Mouse (Mus musculus) liver, embryonic 15.5 days (tissue): ENCODE data around the gene Upk1b. TPM values are rescaled to one million over a fixed set of nuclear protein-coding genes. Genes with fewer than 3 reads are reported as not detected.
A peak's percentile ranks its signal among the peaks of the same experiment; 100 is the strongest.

Experiments
- ATAC-seq: fragments of 200-750 bp; cut with Nextera tagmentation; 2 replicates; pipeline ENCODE4 v1.8.0; 2017; ENCODE audit warnings: moderate number of reproducible peaks, mild to moderate bottlenecking, moderate library complexity; ENCODE audit not compliant: insufficient read depth
- H3K27ac ChIP-seq: fragments of 300-500 bp; sonication (generic); replicated peaks from 2 replicates; pipeline ENCODE4 v1.5.1; 2015; ENCODE audit warnings: mild to moderate bottlenecking, inconsistent platforms
- H3K27me3 ChIP-seq: fragments of 300-500 bp; sonication (generic); 2 replicates; pipeline ENCODE4 v1.6.1; 2015; ENCODE audit warnings: mild to moderate bottlenecking, inconsistent platforms
- H3K36me3 ChIP-seq: fragments of 300-500 bp; sonication (generic); replicated peaks from 2 replicates; pipeline ENCODE4 v1.6.1; 2015; ENCODE audit warnings: moderate library complexity, mild to moderate bottlenecking, inconsistent platforms
- H3K4me1 ChIP-seq: fragments of 300-500 bp; sonication (generic); replicated peaks from 2 replicates; pipeline ENCODE4 v1.6.1; 2015; ENCODE audit warnings: inconsistent platforms
- H3K4me2 ChIP-seq: fragments of 300-500 bp; sonication (generic); 2 replicates; pipeline ENCODE4 v1.6.1; 2015; ENCODE audit warnings: moderate library complexity, mild to moderate bottlenecking, inconsistent platforms
- H3K4me3 ChIP-seq: fragments of 300-500 bp; sonication (generic); replicated peaks from 2 replicates; pipeline ENCODE4 v1.5.1; 2015; ENCODE audit warnings: mild to moderate bottlenecking, inconsistent platforms
- H3K9ac ChIP-seq: fragments of 300-500 bp; sonication (generic); 2 replicates; pipeline ENCODE4 v1.6.1; 2015; ENCODE audit warnings: moderate library complexity, mild to moderate bottlenecking, inconsistent platforms
- H3K9me3 ChIP-seq: fragments of 300-500 bp; sonication (generic); replicated peaks from 2 replicates; pipeline ENCODE4 v1.6.1; 2016; ENCODE audit warnings: inconsistent platforms
- WGBS: fragments of 180-500 bp; shearing (Covaris S2); methylation state at CpG from one replicate; pipeline ENCODE4 v1.1.7; 2015; ENCODE audit warnings: mixed read lengths; ENCODE audit not compliant: insufficient replicate concordance; 5-methylcytosine and 5-hydroxymethylcytosine counted together
- polyA plus RNA-seq: library from polyadenylated mRNA; unstranded; fragments of >200 nt; fragmentation: Nextera tagmentation; extraction: Ambion mirVana; gene quantifications from 2 replicates; pipeline ENCODE4 v1.2.1, GENCODE M21; 2015

Gene Upk1b
- polyA plus RNA-seq, 1 experiment from 2014 or later, result 1.8 TPM

GRCm38 (mm10) chr16:38761972-38762371 is 38.2 kb downstream of the Upk1b start:
- Histone ChIP-seq H3K27me3 (peaks cover 44% of the 10 kb centered on the region), H3K27ac (no peak overlapping the region), H3K4me1 (0 out of 2 replicates have a peak, but pooled peaks cover 2% of the 10 kb centered on the region), H3K4me2 (no peak overlapping the region), H3K4me3 (no peak overlapping the region), H3K9me3 (no peaks in the 10 kb centered on the region), H3K36me3 (no peaks in the 10 kb centered on the region), H3K9ac (no peak overlapping the region)
- no peak for ATAC-seq
- WGBS, result 66% methylated on average over 5 of the region's 5 CpGs

DNA sequence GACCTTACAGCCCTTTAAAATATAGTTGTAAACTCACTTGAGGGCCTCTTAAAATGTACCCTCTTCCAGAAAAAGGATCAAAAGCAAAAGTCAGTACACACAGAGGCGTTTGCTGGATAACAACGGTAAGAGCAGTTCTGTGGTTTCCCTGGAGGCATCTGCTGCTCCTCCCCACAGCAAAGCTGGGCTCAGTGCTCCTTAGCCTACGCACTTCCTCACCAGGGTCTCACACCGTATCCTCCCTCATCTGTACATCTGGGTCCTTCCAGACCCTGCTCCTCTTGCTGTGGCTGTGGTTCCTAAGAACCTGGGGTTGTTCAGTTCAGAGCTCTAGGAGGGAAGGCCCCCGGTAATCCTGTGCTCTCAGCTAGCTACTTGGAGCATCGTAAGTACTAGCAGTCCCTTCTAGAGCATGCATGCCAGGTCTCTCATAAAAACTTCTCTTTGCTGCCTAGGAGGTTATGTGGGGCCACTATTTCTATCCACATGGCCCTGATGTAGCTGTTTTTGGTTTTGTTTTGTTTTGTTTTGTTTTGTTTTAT is 39.2 kb downstream of the Upk1b start:
- ATAC-seq, result no peak
- peaks cover 2% of the 10 kb centered on the region; the same call in 1 of the 2 replicates for H3K4me1 ChIP-seq
- no peak overlapping the region for H3K9ac ChIP-seq
- H3K4me2 ChIP-seq, result no peak overlapping the region
- H3K4me3 ChIP-seq, result no peak overlapping the region
- no peaks in the 10 kb centered on the region for H3K9me3 ChIP-seq
- WGBS, result 35% methylated on average over 6 of the region's 6 CpGs
- no peaks in the 10 kb centered on the region for H3K36me3 ChIP-seq
- H3K27me3 ChIP-seq, result peaks cover 48% of the 10 kb centered on the region
- no peak overlapping the region for H3K27ac ChIP-seq

DNA sequence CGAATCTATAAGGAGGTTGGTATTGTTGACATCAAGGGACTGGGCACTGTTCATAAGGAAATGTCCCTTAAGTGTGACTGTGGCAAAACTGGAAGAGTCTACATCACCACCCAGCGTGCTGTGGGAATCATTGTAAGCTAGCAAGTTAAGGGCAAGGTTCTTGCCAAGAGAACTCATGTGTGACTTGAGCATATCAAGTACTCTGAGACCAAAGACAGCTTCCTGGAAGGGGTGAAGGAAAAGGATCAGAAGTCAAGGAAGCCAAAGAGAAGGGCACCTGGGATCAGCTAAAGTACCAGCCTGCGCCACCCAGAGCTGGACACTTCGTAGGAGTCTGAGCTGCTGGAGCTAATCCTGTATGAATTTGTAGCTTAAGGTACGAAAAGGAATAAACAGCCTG is 39.9 kb downstream of the Upk1b start:
- no peak overlapping the region for H3K27ac ChIP-seq

DNA sequence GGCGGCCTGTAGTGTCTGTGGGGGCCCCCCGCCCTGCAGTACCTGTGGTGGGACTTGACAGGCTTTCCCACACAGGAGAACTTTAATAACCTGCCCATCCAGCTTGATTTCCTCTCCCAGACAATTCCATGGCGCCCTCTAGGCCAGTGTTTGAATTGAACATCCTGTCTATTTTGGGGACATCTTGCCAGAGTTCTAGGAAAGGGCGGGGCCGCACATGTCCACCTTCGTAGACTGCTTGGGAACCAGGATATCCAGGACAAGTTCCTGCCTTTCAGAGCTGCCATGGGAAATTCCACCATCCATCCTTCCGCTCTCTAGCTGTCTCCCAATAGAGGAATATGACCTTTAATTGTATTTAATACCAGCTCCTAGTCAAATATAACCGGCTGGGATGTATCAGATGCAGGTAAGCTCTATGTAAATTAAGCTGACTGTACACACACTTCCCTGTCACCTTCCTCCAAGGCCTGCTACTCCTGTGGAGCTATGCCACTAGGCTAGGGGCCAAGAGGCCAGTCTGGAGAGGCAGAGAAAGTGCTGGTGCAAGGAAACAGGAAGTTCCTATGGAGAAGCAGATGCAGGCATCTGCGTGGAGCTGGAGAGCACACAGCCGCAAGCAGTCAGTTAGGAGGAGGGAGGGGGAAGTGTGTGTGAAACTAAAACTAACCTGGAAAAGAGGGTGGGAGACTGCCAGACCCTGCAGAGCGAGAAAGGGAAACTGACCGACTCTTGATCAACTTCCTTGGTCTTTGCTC is 41.8 kb downstream of the Upk1b start:
- Histone ChIP-seq H3K27me3 (peaks cover 50% of the 10 kb centered on the region), H3K36me3 (no peaks in the 10 kb centered on the region), H3K4me2 (no peak overlapping the region), H3K4me3 (no peak overlapping the region), H3K9me3 (no peaks in the 10 kb centered on the region), H3K9ac (no peak overlapping the region), H3K4me1 (peaks cover 13% of the 10 kb centered on the region), H3K27ac (no peak overlapping the region)
- 55% methylated on average over 12 of the region's 12 CpGs for WGBS
- ATAC-seq, result peak; percentile 20; the same call in 1 of the 2 replicates

More for the DNA sequence above, 39.9 kb downstream of the Upk1b start:
- Histone ChIP-seq H3K9ac (no peak overlapping the region), H3K4me1 (peaks cover 7% of the 10 kb centered on the region), H3K9me3 (no peaks in the 10 kb centered on the region), H3K4me2 (no peak overlapping the region), H3K4me3 (no peak overlapping the region), H3K27me3 (peaks cover 49% of the 10 kb centered on the region), H3K36me3 (no peaks in the 10 kb centered on the region)
- 67% methylated on average over 5 of the region's 5 CpGs for WGBS
- ATAC-seq, result no peak

GRCm38 (mm10) chr16:38757626-38758025 is 42.5 kb downstream of the Upk1b start:
- H3K4me1 ChIP-seq, result peaks cover 13% of the 10 kb centered on the region
- H3K9ac ChIP-seq, result no peak overlapping the region
- no peak overlapping the region for H3K4me3 ChIP-seq
- no peaks in the 10 kb centered on the region for H3K9me3 ChIP-seq
- H3K27ac ChIP-seq, result no peak overlapping the region
- WGBS, result 81% methylated on average over 19 of the region's 19 CpGs
- no peaks in the 10 kb centered on the region for H3K36me3 ChIP-seq
- no peak overlapping the region for H3K4me2 ChIP-seq
- H3K27me3 ChIP-seq, result peaks cover 57% of the 10 kb centered on the region
- ATAC-seq, result no peak

GRCm38 (mm10) chr16:38756572-38756971 is 43.6 kb downstream of the Upk1b start:
- H3K9me3 ChIP-seq, result no peaks in the 10 kb centered on the region
- 40% methylated on average over 4 of the region's 4 CpGs for WGBS
- no peak overlapping the region for H3K9ac ChIP-seq
- ATAC-seq, result no peak
- no peaks in the 10 kb centered on the region for H3K36me3 ChIP-seq
- no peak overlapping the region for H3K4me2 ChIP-seq
- no peak overlapping the region for H3K27ac ChIP-seq
- no peak overlapping the region for H3K4me3 ChIP-seq
- H3K4me1 ChIP-seq, result peaks cover 13% of the 10 kb centered on the region
- H3K27me3 ChIP-seq, result peaks cover 59% of the 10 kb centered on the region

DNA sequence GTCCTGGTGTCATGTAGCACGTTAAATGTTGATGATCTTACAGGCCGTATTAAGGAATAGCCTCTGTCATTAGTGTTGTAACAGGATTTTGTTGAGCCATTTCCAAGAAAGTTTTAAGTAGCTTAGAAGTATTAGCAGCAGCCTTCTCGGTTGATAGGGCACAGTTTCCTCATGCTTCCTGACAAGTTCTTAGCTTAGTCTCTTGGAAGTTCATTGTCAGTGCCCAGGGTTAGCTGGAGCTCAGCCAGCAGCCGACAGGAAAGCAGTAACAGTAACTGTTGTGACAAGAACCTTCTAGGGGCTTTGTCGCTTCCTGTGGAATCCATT is 44.0 kb downstream of the Upk1b start:
- Histone ChIP-seq H3K9me3 (no peaks in the 10 kb centered on the region), H3K36me3 (no peaks in the 10 kb centered on the region), H3K9ac (no peak overlapping the region), H3K4me2 (no peak overlapping the region), H3K27ac (no peak overlapping the region), H3K27me3 (peaks cover 62% of the 10 kb centered on the region), H3K4me1 (peaks cover 13% of the 10 kb centered on the region), H3K4me3 (no peak overlapping the region)
- 21% methylated on average over 5 of the region's 5 CpGs for WGBS
- no peak for ATAC-seq

DNA sequence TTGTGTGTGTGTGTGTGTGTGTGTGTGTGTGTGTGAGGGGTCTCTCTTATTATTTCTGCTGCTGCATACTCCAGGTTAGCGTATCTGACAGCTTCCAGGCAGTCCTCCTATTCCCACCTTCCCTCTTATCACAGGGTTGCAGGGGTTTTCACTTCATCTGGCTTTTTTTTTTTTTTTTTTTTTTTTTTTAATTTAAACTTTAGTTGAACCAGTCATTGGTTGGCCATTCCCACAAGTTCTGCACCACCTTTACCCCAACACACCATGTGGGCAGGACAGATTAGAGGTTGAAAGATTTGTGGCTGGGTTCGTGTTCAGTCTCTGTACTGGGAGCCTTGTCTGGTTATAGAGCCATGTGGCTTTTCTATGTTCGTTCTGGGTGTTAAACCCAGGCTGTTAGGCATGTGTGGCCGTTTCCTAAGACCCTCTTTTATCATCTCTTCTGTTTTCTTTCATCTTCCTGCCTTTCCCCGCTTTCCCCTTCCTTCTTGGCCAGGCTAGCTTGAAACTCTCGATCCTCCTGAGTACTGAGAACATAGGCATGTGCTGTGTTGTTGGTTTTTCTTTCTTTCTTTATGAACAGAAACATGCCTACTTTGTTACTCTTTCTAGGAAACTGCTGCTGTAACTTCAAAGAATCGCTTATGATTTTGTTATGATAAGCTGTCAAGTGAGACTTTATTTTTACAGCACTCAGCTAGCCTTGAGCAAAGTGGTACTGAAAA is 44.5 kb downstream of the Upk1b start:
- H3K9me3 ChIP-seq, result no peaks in the 10 kb centered on the region
- no peak overlapping the region for H3K9ac ChIP-seq
- no peaks in the 10 kb centered on the region for H3K36me3 ChIP-seq
- peaks cover 13% of the 10 kb centered on the region for H3K4me1 ChIP-seq
- peak; percentile 78 for ATAC-seq
- H3K4me3 ChIP-seq, result no peak overlapping the region
- peaks cover 62% of the 10 kb centered on the region for H3K27me3 ChIP-seq
- no peak overlapping the region for H3K27ac ChIP-seq
- WGBS, result 14% methylated on average over 7 of the region's 7 CpGs
- H3K4me2 ChIP-seq, result no peak overlapping the region; the same call in 1 of the 2 replicates

DNA sequence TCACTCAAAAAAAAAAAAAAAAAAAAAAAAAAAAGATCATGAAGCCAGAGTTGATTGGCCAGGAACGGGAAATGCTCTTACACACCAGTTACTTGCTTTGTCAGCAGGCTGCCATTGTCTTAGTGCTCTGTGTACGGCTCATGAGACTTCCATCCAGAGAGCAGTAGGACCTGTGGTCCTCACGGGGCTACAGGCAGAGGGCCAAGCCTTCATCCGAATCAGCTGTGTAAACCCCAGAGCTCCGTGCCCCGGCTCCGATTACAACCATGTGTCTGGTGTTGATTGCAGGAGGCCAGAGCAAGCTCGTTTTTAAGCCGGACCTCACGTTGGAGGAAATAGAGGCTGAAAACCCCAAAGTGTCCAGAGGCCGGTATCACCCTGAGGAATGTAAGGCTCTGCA is 46.5 kb downstream of the Upk1b start:
- H3K4me2 ChIP-seq, result no peak overlapping the region; the same call in 1 of the 2 replicates
- 68% methylated on average over 11 of the region's 11 CpGs for whole genome bisulfite sequencing
- H3K4me1 ChIP-seq, result peaks cover 13% of the 10 kb centered on the region
- no peak overlapping the region for H3K4me3 ChIP-seq
- no peaks in the 10 kb centered on the region for H3K36me3 ChIP-seq
- H3K27ac ChIP-seq, result no peak overlapping the region
- no peak overlapping the region for H3K9ac ChIP-seq
- no peak for ATAC-seq
- H3K27me3 ChIP-seq, result peaks cover 75% of the 10 kb centered on the region
- no peaks in the 10 kb centered on the region for H3K9me3 ChIP-seq

DNA sequence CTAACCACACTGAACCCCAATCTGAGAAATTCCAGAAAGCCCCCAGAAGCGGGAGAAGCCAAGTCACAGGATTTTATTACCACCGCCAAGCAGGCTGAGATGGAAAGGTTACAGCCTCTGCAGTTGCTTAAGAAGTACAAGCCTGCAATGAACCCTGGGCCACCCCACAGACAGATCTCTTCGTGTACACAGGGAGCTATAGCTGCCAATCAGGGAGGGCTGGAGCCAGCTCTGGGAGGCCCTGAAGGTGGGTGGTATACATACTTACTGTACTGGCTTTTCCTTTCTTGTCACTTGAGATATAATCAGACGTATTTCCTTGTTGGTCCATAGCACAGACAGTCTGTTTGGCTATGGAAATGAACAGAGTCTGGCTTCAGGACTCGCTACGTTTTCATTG is 49.3 kb downstream of the Upk1b start:
- ATAC-seq, result no peak
- H3K27me3 ChIP-seq, result peaks cover 58% of the 10 kb centered on the region

DNA sequence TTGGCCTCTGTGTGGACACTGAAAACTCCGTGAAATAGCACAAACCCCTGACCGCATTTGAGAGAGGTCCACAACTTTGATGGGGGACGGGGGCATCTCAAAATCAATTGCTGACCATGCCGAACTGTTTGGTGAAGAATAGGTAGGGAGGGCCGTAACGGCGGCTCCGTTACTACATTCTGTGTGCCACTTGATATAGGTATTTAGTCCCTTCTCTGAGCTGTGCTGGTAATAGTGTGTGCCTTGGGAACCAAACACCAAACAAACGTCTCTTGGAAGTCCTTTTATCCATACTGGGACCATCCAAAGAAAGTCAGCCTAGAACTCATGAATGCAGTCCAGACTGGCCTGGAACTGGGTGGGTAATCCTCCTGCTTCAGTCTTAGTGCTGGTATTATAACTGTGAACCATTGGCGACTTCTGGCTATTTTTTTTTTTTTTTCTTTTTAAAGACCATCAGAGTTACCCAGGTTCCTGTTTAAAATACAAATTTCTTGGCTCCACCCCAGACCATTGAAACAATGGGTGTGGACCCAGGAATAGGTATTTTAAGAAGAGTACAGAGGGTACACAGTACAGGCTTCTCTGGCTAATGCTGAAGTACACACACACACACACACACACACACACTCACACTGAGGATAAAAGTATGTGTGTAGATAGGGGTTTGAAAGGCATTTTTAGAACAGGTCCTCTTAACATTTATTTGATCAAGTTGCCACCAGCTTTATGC is 56.0 kb downstream of the Upk1b start:
- ATAC-seq, result no peak
- Histone ChIP-seq H3K27me3 (peaks cover 66% of the 10 kb centered on the region), H3K4me2 (no peak overlapping the region), H3K36me3 (no peaks in the 10 kb centered on the region), H3K4me1 (peaks cover 3% of the 10 kb centered on the region; the same call in 1 of the 2 replicates), H3K9ac (no peak overlapping the region), H3K9me3 (no peaks in the 10 kb centered on the region), H3K27ac (no peak overlapping the region), H3K4me3 (no peak overlapping the region)
- 73% methylated on average over 10 of the region's 10 CpGs for WGBS

More for the DNA sequence above, 49.3 kb downstream of the Upk1b start:
- H3K9me3 ChIP-seq, result no peaks in the 10 kb centered on the region
- H3K9ac ChIP-seq, result no peak overlapping the region
- peaks cover 11% of the 10 kb centered on the region for H3K4me1 ChIP-seq
- H3K4me3 ChIP-seq, result no peak overlapping the region
- WGBS, result 64% methylated on average over 6 of the region's 6 CpGs
- no peak overlapping the region for H3K4me2 ChIP-seq
- no peak overlapping the region for H3K27ac ChIP-seq
- no peaks in the 10 kb centered on the region for H3K36me3 ChIP-seq
